Mouse (Mus musculus) ZHBTc4 (cell line): ENCODE measurements around the gene Tcp11x2.

Source experiments
- DNase-seq: peaks from one replicate; pipeline ENCODE4 v3.0.0-alpha.2; 2011; ENCODE audit warnings: low read depth, low spot score

Gene Tcp11x2

DNA sequence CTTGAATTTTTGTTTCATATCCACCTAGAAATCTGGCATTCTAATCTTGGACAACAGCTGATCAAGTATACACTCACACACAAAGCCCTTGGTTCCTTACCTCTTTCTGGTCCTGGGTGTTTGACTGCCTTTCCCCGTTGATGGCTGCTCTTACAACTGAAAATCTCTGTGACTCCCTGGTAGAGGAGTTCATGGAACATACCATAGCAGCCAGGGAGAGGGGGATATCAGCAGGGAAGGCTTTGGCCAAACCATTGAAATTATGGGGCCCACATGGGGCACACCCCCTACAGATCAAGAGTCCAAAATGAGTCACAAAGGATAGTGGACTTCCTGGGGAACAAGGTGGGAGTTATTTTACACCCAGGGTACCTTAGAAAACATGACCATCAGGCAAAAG is at the start of gene Tcp11x2:
TSS of gene Tcp11x2 (minus strand) at position 158 of the 400 bp plus-strand sequence.
- DNase-seq, result peak; percentile 1

DNA sequence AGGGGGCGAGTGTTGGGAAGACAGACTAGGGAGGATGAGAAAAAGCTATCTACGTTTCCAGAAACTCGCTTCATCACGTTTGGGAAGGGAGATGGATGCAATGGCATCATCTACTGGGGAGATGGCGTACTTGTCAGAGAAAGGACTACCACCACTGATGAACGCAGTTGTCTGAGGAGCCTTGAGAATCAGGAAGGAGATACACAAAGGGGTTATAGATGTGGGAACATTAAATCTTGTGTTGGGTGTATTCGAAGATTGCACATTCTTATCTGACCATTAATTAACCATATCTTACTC is 49.4 kb upstream of the Tcp11x2 start:
- no peak for DNase-seq

DNA sequence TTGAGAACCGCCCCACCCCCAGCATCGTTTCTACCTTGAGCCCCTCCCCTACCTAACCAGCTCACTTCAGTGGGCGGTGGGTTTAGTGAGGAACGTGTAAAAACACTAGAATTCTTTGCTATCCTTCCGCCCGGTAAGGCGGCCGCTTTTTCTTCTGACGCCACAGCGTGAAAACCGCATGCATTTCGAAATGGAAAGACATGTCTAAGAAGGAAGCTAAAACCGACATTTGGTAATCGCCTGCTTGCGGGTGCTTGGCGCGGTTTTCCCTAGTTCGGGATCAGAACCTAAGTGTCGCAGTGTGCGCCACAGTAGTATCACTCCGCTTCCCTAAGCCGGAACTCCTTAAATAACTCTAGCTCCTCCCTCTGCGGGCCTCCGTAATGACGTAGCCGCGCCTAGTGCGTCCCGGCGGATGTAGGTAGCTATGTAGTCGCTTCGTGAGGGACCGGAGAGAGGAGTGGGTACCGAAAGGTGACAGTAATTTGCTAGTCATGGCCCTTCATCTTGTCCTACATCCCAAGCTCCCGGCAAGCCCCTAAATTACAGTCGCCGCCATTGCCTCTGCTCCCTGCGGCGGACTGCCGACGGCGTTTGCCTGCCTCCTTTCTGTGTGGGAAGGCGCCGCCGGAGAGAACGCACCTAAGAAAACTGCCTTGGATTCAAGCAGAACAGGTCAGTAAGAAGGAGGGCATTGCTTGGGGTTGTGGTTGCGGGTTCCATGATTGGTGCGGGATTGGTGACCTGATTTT is 48.9 kb upstream of the Tcp11x2 start, which contains the start of the genes Armcx5 and Gprasp1:
TSS of gene Armcx5 (plus strand) at position 430 of the 752 bp plus-strand sequence.
TSS of gene Gprasp1 (plus strand) at position 430 of the 752 bp plus-strand sequence.
- DNase-seq, result peak; percentile 93

DNA sequence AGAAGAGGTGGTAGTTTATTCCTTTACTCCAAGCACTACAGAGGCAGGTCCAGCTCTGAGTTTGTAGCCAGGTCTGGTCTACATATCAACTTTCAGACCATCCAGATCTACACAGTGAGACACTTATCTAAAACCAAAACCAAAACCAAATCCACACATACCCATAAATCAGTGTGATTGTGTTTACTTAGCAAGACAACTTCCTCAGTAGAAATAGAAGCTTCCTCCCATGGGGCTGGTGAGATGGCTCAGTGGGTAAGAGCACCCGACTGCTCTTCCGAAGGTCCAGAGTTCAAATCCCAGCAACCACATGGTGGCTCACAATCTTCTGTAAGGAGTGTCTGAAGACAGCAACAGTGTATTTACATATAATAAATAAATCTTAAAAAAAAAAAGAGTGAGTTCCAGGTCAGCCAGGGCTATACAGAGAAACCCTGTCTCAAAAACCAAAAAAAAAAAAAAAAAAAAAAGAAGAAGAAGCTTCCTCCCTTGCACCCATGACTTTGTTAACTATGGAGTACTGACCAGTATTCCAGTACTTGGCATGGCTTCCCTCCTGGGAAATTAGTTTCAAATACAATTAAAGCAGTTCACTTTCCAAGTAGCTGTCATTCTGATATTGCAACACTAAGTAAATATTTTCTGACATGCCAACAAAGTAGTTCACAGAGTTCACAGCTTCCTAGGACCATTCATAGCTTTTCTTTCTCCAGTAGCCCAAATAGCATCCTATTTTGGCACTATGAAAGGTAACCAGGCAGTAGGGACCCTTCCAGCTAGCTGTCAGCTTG is 45.3 kb upstream of the Tcp11x2 start:
- no peak for DNase-seq

DNA sequence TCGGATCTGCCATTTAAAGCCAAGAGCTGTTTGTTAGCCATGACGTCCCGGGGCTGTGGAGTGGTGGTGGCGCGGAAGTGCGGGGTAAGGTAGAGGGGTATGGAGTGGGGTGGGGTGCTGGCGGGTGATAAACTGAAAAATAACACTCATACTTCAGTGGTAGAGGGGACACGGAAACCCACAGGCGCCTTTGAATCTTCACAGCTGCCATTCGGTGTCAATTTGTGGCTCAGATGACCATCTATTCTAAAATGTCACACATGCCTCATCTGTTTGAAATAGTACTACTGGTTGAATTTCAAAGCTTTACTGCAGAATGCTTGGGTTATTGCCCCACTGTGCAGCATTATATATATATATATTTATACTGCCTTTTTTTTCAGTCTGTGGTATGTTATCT is 31.6 kb upstream of the Tcp11x2 start, which contains the start of gene Tmsb15a:
TSS of gene Tmsb15a (minus strand) at position 101 of the 400 bp plus-strand sequence.
- DNase-seq, result no peak

DNA sequence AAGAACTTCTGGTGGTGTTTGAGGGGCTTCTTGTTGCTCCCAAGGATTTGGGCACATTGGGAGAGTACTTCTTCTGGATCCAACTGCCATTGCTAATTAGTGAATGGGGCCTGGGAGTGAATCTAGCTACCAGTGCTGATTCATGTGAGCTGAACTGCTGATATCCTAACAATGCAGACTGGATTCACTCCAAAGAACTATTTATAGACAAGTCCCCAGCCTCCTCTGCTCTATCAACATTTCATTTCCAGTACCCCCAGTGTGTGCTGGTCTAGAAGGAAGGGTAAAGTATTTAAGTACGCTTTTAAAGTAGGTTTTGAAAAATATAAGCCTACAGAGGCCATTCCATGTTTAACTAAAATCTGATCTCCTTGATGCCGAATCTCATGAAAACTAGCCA is 19.3 kb upstream of the Tcp11x2 start:
- DNase-seq, result no peak

DNA sequence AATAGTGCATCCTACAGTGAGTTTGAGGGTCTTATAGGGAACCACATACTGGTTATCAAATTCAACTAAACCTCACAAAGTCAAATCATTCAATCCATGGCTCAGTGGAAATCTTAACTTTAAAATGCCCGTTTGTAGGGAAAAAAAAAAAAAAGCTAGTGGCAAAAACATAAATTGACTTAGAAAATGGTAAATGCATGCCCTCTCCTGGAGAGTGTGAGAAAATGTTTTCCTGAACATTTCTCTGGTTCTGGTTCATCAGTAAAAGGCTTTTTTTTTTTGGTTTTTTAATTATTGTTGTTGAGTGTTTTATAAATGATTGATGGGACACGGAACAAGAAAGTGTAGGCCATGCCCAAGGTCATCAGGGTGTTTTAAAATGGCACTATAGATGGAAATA is 10.8 kb upstream of the Tcp11x2 start:
- no peak for DNase-seq

DNA sequence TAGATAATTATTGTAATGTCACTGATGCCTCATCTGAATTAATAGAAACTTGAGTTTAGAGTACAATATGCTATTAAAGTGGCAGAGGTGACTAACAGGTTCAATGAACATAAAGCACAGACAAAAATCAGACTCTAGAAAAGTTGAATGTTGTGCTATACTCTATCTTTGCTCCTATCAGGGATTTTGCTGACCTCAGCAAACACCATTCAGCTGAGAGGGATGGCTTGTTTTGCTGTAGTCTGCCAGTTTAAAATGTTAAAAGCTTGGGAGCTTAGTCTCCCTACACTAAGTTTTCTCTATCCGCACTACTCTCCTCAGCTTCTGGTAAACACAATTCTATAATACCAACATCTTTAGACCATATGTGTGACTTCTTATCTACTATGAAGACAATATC is 9.5 kb upstream of the Tcp11x2 start:
- DNase-seq, result no peak

DNA sequence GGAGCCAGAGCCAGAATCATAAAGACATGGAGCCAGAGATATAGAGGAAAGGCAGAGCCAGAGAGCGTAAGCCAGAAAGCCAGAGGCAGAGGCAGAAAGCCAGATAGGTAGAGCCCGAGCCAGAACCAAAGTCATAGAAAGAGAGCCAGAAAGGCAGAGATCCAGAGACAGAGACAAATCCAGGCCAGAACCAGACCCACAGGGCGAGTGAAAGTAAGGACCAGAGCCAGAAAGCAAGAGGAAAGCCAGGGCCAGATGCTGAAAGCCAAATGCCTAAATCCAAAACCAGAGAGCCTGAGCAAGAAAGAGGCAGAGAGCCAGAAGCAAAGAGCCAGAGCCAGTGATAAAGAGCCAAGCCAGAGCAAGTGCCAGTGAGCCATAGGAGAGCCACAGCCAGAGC is 5.8 kb downstream of the Tcp11x2 start:
- DNase-seq, result no peak

DNA sequence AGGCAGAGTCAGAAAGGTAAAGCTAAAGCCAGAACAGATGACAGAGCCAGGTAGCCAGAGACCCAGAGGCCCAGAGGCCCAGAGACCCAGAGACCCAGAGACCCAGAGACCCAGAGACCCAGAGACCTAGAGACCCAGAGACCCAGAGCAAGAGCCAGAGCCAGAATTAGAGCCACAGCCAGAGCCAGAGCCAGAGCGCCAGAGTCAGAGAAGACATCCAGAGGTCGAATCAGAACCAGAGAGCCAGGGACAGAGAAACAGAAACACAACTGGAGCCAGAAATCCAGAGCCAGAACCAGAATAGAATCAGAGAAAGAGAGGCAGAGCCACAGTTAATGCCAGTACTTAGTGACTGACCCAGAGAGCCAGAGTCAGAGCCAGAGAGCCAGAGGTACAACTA is 11.7 kb downstream of the Tcp11x2 start:
- DNase-seq, result no peak

DNA sequence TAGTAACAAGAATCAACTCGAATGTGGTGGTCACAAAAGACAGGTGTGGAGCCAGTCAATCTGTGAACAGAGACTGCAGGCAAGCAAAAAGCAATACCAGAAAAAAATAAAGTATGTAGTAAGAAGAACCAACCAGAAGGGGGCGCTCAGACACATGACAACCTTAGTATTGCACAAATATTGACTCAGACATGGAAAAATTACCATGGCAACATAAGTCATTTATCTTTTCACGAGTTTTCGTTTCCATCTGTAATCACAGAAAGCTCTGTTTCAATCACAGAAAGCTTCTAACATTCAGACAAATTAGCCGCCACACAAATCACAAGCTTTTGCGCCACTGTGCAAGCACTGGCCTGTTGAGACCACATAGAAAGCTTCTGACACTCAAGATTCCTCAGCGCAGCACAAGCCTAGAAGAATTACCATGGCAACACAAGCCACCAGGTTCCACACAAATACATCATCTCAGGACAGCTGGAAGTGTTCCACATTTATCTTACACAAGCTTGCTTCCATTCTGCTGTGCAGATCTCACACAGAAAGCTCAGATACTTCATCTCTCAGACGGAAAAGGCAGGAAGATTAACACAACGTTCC is 41.3 kb downstream of the Tcp11x2 start:
- peak; percentile 32 for DNase-seq

DNA sequence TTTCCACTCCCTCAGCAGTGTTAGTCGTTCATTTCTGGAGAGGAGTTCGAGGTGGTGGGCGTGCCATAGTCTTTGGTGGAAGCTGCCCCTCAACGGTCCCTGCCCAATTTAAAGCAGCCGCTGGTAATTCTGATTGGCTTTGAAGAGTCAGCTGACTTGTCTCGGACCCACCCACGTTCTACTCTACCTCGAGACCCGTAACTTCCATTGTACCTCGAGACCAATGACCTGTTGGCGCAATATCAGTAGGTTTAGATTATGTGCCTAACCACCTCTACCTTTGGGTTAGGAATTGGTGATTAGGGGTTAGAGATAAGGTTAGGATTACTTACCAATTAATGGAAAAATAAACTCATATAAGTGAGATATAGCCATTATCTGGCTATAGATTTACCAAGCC is 66.0 kb downstream of the Tcp11x2 start, which contains the start of gene Prame:
TSS of gene Prame (minus strand) at position 101 of the 400 bp plus-strand sequence.
- peak; percentile 0 for DNase-seq
